Mouse (Mus musculus) spleen, postnatal 10 days (tissue): ENCODE data around the gene Pik3r1.

ENCODE experiments used
- DNase-seq, 2 experiments: peaks; one replicate each; pipeline ENCODE4 v3.0.0; 2021 to 2022; ENCODE audit warnings: low spot score in 2 of 2

Gene Pik3r1

GRCm38 (mm10) chr13:101767013-101767808 is 806 bp downstream of the Pik3r1 start:
- peak; percentile 69 to 76 for DNase-seq

- no peak for DNase-seq
These were observed 1.4 kb downstream of the Pik3r1 start for GRCm38 (mm10) chr13:101766605-101767012.

DNA sequence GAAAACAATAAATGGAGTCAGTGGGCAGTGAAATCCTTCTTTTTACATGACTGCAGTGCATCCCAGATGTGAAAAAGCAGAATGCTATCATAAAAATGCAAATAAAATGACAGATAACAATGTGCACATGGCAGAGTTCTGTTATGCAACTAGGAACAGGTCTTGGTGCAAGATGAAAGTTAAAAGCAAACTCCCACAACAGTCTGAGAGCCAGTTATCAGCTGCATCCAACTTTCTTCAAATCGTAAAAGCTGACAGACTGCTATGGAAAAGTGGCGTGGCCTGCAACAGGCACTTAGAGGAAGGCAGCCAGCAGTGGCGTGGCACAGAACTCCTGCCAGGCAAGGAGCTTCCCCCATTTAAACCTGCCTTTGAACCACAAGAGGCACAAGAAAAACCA is 2.0 kb downstream of the Pik3r1 start:
- no peak for DNase-seq

DNA sequence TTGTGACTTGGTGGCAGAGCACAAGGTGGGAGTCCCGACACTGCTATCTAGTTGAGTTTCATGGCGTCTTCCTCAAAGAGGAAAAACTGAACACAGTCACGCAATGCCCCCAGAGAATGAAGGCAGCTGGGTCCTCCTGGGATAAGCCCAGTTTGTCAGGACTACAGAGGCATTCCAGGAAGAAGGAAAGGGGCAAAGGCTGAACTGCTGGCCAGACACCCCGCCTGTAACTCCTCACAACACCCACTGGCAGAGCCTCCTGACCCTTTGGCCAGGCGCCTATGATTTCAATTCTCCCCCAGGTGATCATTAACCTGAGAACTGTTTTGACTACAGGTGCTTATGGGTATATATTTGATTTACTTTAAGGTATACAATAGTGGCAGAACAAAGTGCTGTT is 3.9 kb downstream of the Pik3r1 start:
- no peak for DNase-seq

GRCm38 (mm10) chr13:101763676-101764075 is 4.3 kb downstream of the Pik3r1 start:
- no peak for DNase-seq

DNA sequence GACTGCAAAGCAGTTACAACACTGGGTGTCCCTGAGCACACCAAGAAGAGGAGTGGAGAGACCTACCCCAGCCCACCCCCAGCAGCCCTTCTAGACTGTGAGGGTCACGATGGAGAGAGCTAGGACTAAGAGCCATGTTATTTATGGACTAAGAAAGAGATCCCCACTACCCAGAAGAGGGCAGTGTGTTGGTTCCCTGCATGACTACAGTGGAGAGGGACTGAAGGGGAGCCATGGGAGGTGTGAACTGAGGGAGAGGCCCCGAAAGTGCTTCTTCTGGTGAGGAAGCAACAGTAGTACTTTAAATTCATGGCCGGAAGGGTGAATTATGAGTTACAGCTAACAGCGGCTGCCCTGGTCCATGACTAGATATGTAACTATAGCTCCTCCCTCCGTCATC is 4.9 kb downstream of the Pik3r1 start:
- no peak for DNase-seq

DNA sequence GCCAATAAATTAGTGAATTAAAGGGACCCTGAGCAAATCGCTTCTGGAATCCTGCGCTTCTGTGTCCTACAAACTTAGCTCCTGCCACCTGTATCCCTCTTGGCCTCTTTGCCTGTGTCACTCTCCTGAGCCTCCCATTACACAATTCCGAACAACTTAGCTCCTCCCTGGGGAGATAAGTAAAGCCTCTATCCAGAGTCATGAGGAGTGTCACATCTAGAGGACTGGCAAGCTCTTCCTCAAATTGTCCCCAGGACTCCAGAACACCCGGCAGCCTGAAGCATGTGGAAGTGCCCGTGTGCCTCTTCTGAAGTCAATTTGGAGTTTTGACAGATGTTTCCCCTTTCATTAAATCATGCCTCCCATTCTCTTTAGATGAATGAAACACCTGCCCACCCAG is 6.4 kb downstream of the Pik3r1 start:
- no peak for DNase-seq

DNA sequence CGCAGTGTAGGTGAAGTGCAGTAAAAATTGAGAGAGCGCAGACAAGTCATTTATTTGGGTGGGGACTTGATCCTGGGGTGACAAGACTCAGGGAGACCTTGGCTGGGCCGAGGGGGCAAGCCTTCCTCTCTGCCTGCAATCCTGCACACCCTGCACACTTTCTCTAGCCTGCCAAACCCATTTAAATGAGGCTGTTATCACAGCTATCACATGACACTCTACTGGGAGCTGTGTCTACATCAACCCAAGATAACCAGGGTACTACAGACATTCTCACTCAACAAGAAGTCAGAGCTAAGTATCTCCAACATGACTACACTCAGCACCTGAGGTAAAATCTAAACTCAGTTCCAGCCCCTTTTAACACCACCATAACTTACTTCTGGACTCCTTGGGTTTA is 7.1 kb downstream of the Pik3r1 start:
- DNase-seq: no peak

DNA sequence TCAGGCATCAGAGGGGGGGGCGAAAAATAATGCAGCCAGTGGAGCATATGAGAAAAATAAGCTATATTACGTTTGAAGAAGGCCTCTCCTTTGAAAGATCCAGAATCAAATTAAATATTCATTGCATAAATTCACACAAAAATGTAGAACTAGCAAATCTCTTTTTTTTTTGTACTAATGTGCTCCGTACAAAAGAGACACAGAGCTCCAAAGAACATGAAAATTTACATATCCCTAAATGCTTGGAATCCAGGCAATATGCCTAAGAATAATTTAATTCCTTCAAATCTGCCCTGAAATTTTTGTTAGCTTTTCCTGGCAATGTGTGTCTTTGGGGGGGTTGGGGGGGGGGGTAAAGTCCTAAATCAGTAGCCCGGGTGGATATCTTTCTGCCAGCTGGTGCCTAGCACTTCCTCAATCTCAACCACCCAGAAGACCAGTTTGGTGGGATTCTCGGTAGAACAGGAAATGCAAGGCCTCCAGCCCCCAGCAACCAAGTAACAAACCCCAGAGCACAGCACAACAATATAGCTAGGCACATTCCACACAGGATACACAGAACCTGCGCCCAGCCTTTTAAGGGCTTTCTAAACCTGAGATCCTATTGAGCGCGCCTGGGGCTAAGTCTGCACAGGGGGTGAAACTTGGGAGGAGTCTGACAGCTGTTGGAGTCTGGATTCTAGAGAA is 7.9 kb downstream of the Pik3r1 start:
- no peak for DNase-seq

DNA sequence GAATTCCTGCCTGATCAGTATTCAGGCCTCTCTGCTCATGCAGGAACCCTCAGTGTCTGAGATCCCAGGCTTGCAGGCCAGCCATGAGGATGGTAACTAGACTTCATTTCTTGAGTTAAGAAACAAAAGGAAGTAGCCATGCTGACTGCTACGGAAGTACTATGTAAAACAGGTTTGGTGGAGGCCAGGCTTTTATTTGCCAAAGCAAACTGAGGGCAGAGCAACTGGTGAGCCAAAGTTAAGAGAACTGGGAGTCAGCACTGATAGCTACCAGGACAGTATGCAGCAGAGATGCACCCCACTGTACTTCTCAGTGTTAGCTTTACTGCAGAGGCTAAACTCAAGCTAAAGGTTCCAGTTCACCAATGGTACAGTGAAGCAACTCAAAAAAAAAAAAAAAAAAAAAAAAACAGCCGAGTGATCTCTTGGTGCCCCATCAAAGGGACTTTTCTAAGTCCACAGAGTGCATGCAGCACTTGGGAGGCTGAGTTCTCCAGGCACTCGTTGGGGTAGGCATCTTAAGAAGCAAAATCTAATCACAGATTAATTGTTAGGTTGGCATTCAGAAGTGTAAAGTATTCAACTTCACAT is 8.6 kb downstream of the Pik3r1 start:
- no peak for DNase-seq

DNA sequence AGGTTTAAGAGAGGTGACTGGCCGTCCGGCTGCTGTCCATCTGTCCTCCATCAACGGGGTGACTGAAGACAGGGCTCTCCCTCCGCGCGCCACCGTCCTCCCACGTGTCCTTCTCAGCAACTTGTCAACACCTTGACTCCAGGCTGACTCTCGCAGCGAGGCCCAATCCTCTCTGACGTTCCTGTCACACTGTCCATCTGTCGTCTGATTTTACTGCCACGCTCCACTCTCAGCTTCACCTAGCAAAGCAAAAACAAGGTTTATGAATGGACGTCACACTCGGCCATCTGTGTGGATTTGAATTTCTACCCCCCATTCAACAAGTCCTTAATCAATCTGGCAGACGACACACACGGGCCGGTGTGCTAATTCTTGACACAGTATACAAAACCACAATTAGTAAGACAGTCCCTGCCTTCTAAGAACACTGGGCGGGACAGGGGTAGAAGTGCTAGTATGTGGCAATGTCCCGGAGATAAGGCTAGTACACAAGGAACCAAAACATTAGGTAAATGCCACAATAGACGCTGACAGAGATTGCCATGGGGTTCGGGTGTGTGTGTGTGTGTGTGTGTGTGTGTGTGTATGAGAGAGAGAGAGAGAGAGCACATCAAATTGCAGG is 10.1 kb downstream of the Pik3r1 start:
- no peak for DNase-seq

DNA sequence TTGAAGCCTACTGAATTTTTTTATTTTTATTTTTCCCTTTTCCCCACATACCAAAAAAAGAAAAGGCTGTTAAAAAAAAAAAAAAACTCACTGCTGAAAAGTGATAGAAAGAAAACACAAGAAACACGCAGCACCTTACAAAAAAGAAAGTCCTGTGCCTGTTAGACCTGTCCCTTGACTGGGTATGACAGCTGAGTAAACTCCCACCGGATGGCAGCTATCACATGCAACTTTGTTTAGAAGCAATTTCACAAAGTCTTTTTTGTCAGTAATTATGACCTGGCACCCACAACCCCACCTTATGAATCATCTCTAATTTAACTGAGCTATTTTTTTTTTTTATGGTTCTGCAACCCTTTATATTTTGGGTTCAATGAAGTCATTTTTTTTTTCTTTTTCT is 12.8 kb downstream of the Pik3r1 start:
- DNase-seq: no peak

- peak in 1 of 2 experiments; percentile 14 for DNase-seq
These were observed 14.4 kb downstream of the Pik3r1 start for GRCm38 (mm10) chr13:101753639-101754038.

- DNase-seq: peak in 1 of 2 experiments; percentile 3
These were observed 16.2 kb downstream of the Pik3r1 start for GRCm38 (mm10) chr13:101751816-101752215.

GRCm38 (mm10) chr13:101746012-101746595 is 21.9 kb downstream of the Pik3r1 start:
- no peak for DNase-seq

DNA sequence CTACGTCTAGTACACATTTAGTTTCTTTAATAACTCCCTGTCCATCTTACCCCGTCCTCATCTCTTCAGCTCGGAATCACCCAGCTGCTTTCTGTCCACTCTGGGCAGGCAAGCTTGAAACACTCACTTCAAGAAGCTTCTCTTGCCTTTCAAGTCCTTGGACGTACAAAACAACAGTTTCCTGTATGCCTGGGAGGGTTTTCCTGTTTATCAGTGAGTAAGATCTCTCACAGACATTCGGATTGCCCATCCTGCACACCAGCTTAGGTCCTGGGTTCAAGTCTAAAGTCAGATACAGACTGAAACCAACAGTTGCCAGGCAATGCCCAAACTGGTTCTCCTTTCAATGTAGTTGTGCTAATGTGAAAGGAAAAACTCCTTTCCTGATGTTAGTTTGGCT is 23.1 kb downstream of the Pik3r1 start:
- DNase-seq: no peak

DNA sequence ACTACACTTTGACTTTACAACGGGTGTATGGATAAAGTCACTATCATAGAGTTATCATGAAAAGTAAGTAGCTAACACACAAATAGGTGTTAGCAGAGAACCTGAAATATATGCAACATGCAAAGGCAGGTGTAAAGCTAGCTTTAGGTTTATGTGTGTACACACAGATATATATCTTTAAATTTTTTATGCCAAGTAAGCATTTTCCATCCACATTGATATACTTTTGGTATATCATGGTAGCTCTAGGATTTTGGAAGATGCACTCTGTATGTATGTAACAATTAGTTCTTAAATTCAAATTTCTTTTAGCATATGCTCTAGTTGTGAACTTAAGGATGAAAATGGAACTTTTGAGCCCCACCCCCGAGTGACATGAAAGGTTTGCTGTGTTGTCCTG is 24.0 kb downstream of the Pik3r1 start:
- DNase-seq: no peak

DNA sequence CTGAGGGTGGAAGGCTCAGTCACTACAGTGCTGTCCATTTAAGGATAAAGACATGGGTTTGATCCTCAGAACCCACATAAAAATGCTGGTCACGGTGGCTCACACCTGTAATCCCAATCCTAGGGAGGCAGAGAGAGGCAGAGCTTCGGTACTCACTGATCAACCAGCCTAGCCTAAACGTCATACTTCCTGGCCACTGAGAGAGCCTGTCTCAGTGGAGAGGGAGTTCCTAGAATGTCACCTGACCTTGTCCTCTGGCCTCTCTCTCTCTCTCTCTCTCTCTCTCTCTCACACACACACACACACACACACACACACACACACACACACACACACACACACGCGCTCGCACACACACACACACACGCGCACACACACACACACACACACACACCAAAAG is 24.8 kb downstream of the Pik3r1 start:
- no peak for DNase-seq

GRCm38 (mm10) chr13:101742596-101742995 is 25.4 kb downstream of the Pik3r1 start:
- DNase-seq: no peak

DNA sequence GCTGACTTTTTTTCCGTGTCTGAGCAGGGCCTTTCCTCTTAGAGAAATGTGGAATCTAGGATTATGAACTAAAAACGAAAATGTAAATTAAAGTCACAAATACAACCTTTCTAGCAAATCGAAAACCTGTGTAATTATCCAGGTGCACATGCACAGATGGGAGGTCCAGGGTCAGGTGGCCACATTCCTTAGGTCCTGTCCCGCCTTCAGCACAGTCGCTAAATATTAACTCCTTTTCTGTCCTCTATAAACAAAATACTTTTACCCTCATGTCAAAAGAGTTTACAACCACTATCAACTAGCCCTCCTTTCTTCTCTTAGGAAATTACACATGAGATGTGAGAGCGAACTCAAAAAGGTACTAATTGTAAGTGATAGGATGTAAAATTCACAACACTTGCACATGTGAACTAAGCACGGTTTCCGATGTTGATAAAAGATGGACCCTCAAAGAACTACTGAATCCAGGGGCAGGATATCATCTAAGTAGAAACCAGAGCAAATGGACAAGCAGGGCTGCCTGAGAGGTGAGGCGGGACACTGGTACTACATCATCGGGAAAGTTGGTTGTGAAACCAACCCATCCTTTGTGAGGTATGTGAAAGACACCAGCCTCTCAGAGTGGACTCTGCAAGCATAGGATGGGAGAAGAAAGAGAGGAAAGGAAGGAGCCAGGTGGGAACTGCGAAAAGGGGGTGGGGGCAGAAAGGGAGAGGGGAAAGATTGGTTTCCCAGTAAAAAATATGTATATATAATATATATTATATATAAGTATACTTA is 26.3 kb downstream of the Pik3r1 start:
- peak in 1 of 2 experiments; percentile 2 for DNase-seq

- DNase-seq: no peak
These were observed 28.2 kb downstream of the Pik3r1 start for GRCm38 (mm10) chr13:101739732-101740381.
